Mouse (Mus musculus): Measurements from ENCODE around the gene Nlrp1b. TPM values are rescaled to one million over a fixed set of nuclear protein-coding genes. Genes with fewer than 3 reads are reported as not detected.

The Nlrp1b gene
- polyA plus RNA-seq (2017; shearing (Covaris generic)), result 1 to 10 TPM; 1.1 to 3.7 TPM

GRCm38 (mm10) chr11:71230684-71231480 lies at the start of gene Nlrp1b:
Gene Nlrp1b, minus strand, starts transcription at chr11:71230733.
- no peak for ATAC-seq

- ATAC-seq, result no peak
Observed at GRCm38 (mm10) chr11:71261036-71261435, 30.5 kb upstream of the Nlrp1b start.

GRCm38 (mm10) chr11:71251333-71251732 lies 20.8 kb upstream of the Nlrp1b start:
- ATAC-seq, result no peak

GRCm38 (mm10) chr11:71224614-71225013 lies 5.9 kb downstream of the Nlrp1b start:
- ATAC-seq, result no peak

- ATAC-seq, result no peak
Observed at GRCm38 (mm10) chr11:71202703-71203102, 27.8 kb downstream of the Nlrp1b start.

- no peak for ATAC-seq
Observed at GRCm38 (mm10) chr11:71199349-71199748, 31.2 kb downstream of the Nlrp1b start.

GRCm38 (mm10) chr11:71169633-71170032 lies 60.9 kb downstream of the Nlrp1b start:
- no peak for ATAC-seq

GRCm38 (mm10) chr11:71164139-71164538 lies 66.4 kb downstream of the Nlrp1b start:
- ATAC-seq, result no peak

GRCm38 (mm10) chr11:71159439-71160136 lies 70.9 kb downstream of the Nlrp1b start:
- ATAC-seq, result no peak

- no peak for ATAC-seq
Observed at GRCm38 (mm10) chr11:71155272-71155671, 75.3 kb downstream of the Nlrp1b start.

- no peak for ATAC-seq
Observed at GRCm38 (mm10) chr11:71144661-71145060, 85.9 kb downstream of the Nlrp1b start, which contains the start of gene Nlrp1a. Gene Nlrp1a, minus strand, starts transcription at chr11:71144704.

- no peak for ATAC-seq
Observed at GRCm38 (mm10) chr11:71142031-71142430, 88.5 kb downstream of the Nlrp1b start.

GRCm38 (mm10) chr11:71107128-71107527 lies 123.4 kb downstream of the Nlrp1b start:
- no peak for ATAC-seq

- no peak for ATAC-seq
Observed at GRCm38 (mm10) chr11:71106261-71107021, 124.1 kb downstream of the Nlrp1b start.

- ATAC-seq, result no peak
Observed at GRCm38 (mm10) chr11:71103931-71104330, 126.6 kb downstream of the Nlrp1b start.

Other genes starting within 250 kb of the Nlrp1b start
- 10 to 100 TPM; 18.4 to 22.1 TPM for gene C1qbp, start 247.7 kb downstream of the Nlrp1b start, polyA plus RNA-seq (2017; shearing (Covaris generic))
- 1 to 10 TPM; 5.2 to 5.7 TPM for gene Dhx33, start 226.3 kb downstream of the Nlrp1b start, polyA plus RNA-seq (2017; shearing (Covaris generic))
- 10 to 100 TPM; 14.3 to 22.6 TPM for gene Mis12, start 211.1 kb downstream of the Nlrp1b start, polyA plus RNA-seq (2017; shearing (Covaris generic))
- gene Derl2, start 210.9 kb downstream of the Nlrp1b start, polyA plus RNA-seq (2017; shearing (Covaris generic)), result 100 to 1,000 TPM; 128 to 130 TPM
- gene 6330403K07Rik, start 197.2 kb downstream of the Nlrp1b start, polyA plus RNA-seq (2017; shearing (Covaris generic)), result 10 to 100 TPM in 1 of 2 experiments, 1 to 10 TPM in 1; 9.0 to 22.7 TPM
- gene Nlrp1a, start 86.0 kb downstream of the Nlrp1b start, polyA plus RNA-seq (2017; shearing (Covaris generic)), result under 1 TPM in 1 of 2 experiments, not detected in 1; 0.32 TPM

Data from activated CD4-positive, CD25-positive, alpha-beta regulatory T cell, adult 4 months (primary cell).